Mouse (Mus musculus) heart, adult 2 months (tissue): Measurements from ENCODE around the gene Tspan12.

Experiments
- CTCF ChIP-seq: fragments of 200-600 bp; IDR thresholded peaks from 2 replicates; pipeline ENCODE4 v1.8.1; 2022; ENCODE audit warnings: antibody characterized with exemption, mild to moderate bottlenecking, moderate library complexity
- EP300 ChIP-seq: fragments of 200-500 bp; IDR thresholded peaks from 2 replicates; pipeline ENCODE4 v1.6.1; 2011; ENCODE audit warnings: low read depth, low read length, control low read depth; ENCODE audit not compliant: insufficient read depth

DNA sequence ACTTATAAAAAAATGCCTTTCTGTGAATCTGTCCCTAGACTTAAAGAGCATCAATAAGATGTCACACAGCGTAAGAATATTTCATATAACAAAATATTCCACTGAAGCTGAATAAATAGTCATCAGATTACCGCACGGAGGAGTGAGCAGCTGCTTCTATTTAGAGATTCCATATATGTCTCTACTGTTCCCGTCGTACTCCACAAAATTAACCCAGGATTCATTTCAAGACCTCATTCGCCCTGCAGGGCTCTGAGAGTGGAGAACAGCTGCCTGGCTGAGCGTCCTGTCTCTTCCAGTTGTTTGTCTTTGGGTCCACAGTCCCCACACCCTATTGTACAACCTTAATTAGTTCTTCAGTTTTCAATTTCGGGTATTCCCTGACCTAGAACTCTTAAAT is 11.9 kb upstream of the Tspan12 start:
- no peak for TF ChIP-seq CTCF
- TF ChIP-seq EP300, result no peak
